Mouse (Mus musculus) gastrocnemius, postnatal 4 days (tissue): Measurements from ENCODE around the gene Sh2b2. TPM values are rescaled to one million over a fixed set of nuclear protein-coding genes. Genes with fewer than 3 reads are reported as not detected.

Experiments
- DNase-seq, 2 experiments: peaks; one replicate each; pipeline ENCODE4 v3.0.0; 2021 to 2022; ENCODE audit warnings: low spot score in 2 of 2, mixed read lengths in 2 of 2
- total RNA-seq, 2 experiments: library from RNA; stranded (reverse); gene quantifications; 2 replicates each; pipeline ENCODE4 v1.2.3; 2021

The Sh2b2 gene
- total RNA-seq, 2 experiments from 2014 or later, result 19.5 to 19.6 TPM

- DNase-seq, result no peak
These were observed 62.6 kb downstream of the Sh2b2 start for GRCm38 (mm10) chr5:136183766-136184165.

DNA sequence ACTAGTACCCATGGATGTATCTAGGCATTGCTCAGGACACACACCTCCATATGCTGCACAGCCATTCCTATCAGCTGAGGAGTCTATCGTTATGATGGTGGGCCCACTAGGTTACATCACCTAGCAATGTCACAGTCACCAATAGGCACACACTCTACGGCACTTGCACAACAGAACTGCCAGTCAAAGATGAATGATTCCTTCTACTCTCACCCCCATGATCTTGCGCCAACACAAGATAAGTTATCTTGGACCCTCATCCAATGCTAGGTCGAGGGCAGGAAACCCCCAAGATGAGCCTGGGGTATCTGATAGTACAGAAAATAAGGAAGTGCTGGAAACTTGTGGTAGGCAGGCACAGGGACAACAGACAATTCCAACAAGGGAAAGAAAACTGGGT, 63.5 kb downstream of the Sh2b2 start:
- no peak for DNase-seq

DNA sequence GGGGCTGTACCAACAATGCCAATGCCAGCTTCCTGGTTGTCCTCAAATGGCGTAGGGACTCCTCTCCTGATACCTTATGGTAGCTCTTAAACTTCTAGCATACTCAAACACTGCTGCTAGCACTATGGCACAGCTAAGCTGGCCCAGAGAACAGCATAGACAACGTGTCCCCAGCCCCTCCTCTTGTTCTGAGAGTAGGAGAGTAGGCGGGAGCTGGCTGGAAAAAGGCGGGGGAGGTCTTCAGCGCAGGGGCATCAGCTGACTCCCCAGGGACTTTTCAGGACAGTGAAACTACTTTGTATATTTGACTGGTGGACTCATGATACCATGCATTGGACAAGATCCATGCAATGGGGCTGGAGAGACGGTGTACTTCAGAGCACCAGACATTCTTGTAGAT, 64.3 kb downstream of the Sh2b2 start:
- no peak for DNase-seq

GRCm38 (mm10) chr5:136181197-136181596, 65.2 kb downstream of the Sh2b2 start:
- DNase-seq, result no peak

GRCm38 (mm10) chr5:136179594-136179993, 66.8 kb downstream of the Sh2b2 start:
- DNase-seq, result no peak

DNA sequence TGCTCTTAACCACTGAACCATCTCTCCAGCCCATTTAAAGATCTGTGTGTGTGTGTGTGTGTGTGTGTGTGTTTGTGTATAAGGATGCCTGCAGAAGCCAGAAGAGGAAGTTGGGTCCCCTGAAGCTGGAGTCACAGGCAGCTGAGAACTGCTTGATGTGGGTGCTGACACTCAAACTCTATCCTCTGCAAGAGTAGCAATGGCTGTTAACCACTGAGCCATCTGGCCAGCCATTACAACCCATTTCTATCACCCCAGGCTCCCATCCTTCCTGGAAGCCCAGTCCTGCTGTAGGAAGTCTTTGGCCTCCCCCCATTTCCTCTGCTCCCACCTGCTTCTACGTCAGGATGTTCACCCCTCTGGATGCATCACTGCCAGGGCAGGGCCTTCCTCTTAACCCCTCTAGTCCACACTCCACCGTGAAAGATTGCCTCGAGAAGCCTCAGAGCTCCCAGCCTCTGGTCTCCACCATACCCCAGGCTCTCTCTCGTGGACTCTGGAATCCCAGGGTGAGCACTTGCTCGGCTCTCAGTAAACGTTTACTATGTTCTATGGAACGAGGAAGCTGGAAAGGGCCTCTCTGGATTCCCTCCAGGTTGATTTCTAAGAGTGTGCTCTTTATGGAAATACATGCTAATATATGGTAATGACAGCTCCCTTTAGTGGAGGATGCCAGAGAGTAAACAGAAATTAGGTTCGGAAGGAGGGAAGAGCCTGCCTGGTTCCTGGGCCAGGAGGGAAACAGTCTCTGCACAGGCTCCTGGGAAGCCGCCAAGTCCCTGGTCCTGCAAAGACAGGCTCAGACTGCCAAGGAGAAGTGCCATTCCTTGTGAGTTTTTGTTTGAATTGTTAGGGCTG, 72.5 kb downstream of the Sh2b2 start:
- DNase-seq, result peak in 1 of 2 experiments; percentile 35

- no peak for DNase-seq
These were observed 73.4 kb downstream of the Sh2b2 start for GRCm38 (mm10) chr5:136172939-136173338.

DNA sequence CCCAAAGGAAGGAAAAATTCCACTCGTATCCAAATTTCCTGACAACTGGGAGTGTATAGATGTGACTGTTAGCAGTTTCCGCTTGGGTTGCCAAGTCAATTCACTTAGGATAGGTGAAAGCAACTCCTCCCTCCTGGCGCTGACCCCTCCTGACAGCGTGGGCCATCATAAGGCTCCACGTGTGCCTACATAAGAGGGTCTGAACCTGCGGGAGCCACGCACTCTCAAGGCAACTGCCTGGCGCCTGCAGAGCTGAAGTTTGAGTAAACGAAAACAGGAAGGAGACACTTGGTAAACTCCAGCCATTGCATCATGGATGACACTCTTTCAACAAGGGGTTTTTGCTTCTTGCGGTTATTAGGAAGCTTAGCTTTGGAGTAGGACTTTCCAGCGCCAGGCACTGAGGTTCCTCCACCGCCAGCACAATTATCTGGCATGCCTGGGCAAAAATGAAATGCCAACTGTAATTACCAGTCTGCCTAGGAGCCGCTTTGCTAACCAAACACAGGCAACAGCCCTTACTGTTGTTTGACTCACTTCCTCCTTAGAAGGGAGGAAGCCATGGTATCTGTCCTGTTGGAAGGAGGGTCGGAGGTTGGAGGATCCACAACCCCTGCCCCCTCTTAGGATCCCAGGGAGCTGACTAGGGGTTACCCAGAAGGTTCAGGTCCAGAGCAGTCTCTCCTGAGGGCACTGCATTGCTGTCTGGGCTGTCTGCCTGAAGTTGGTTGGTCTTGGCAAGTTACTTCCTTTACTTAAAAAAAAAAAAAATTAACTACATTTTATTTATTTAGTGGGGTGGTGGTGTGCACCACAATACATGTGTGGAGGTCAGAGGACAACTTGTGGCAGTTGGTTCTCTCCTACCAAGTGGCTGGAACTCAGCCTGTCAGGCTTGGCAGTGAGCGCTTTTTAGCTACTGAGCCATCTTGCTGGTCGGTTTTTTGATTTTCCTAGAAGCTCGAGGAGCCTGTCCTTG, 74.7 kb downstream of the Sh2b2 start:
- peak in 1 of 2 experiments; percentile 11 for DNase-seq

GRCm38 (mm10) chr5:136170512-136171362, 75.6 kb downstream of the Sh2b2 start, which contains the start of gene Orai2:
Orai2 (minus strand) TSS chr5:136170713.
- peak; percentile 69 to 85 for DNase-seq

DNA sequence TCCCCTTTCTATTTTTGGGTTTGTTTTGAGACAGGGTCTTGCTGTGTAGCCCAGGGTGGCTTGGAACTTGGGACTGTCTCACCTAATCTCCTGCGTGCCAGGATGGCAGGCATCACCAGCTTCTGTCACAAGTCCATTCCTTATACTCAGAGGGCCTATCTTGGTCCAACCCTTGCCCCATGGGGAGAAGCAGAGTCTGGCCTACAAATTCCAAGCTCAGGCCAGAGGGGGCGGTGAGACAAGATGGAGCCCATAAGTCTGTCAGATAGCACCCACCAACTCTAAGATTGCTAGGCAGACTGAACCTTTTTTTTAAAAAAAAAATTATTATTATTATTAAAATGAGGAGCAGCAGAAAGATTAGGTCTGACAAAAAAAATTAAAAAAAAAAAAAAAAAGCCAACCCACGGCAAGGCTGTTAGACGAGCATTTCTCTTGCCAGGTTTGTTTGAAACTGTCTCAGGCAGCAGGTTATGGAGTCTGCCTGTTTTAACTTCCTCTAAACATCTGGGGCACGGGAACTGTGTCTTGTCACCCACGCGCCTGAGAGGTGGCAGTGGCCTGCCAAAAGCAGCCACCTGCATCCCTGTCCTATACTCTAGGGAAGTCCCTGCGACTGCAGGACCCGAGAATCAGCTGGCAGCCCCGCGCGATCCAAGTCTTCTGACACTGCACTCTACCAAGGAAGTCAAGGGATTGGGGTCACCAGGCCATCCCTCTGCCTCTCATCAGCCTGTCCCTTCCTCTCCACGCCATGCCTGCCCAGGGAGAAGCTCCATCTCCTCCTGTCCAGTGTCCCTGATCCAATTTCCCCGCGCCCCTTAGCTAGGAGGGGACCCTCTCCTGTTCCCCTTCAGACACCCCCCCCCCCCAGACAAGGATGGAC, 76.5 kb downstream of the Sh2b2 start:
- peak in 1 of 2 experiments; percentile 39 for DNase-seq

Other genes starting within 250 kb of the Sh2b2 start
- gene Upk3b, start 208.1 kb downstream of the Sh2b2 start, total RNA-seq, result under 1 TPM; 0.10 to 0.23 TPM
- under 1 TPM; 0.26 to 0.66 TPM for gene Upk3bl, start 192.1 kb downstream of the Sh2b2 start, total RNA-seq
- 1 to 10 TPM; 7.4 TPM for gene Rasa4, start 162.6 kb downstream of the Sh2b2 start, total RNA-seq
- 10 to 100 TPM; 81.3 to 86.7 TPM for gene Polr2j, start 129.9 kb downstream of the Sh2b2 start, total RNA-seq
- gene Lrwd1, start 110.5 kb downstream of the Sh2b2 start, total RNA-seq, result 10 to 100 TPM; 10.2 to 11.7 TPM
- gene Alkbh4, start 110.4 kb downstream of the Sh2b2 start, total RNA-seq, result 1 to 10 TPM; 8.4 to 8.6 TPM
- gene Orai2, start 75.8 kb downstream of the Sh2b2 start, total RNA-seq, result 1 to 10 TPM; 8.3 to 9.6 TPM
- 10 to 100 TPM; 35.3 to 38.3 TPM for gene Prkrip1, start 47.6 kb downstream of the Sh2b2 start, total RNA-seq